Mouse (Mus musculus) subcutaneous adipose tissue, adult 2 months (tissue): ENCODE data around the gene Hsdl2. TPM values are rescaled to one million over a fixed set of nuclear protein-coding genes. Genes with fewer than 3 reads are reported as not detected.

ENCODE experiments used
- polyA plus RNA-seq: library from polyadenylated mRNA; depleted of rRNA; stranded (reverse); fragments of >200 nt; gene quantifications from 2 replicates; pipeline ENCODE4 v1.2.3, GENCODE M21; 2012; ENCODE audit warnings: low replicate concordance; rRNA removed

Gene Hsdl2
- polyA plus RNA-seq, result 30.7 and 78.6 TPM in 2 replicates

GRCm38 (mm10) chr4:59581314-59582185 lies at the start of gene Hsdl2:
TSS of gene Hsdl2 (plus strand) at chr4:59581563.

DNA sequence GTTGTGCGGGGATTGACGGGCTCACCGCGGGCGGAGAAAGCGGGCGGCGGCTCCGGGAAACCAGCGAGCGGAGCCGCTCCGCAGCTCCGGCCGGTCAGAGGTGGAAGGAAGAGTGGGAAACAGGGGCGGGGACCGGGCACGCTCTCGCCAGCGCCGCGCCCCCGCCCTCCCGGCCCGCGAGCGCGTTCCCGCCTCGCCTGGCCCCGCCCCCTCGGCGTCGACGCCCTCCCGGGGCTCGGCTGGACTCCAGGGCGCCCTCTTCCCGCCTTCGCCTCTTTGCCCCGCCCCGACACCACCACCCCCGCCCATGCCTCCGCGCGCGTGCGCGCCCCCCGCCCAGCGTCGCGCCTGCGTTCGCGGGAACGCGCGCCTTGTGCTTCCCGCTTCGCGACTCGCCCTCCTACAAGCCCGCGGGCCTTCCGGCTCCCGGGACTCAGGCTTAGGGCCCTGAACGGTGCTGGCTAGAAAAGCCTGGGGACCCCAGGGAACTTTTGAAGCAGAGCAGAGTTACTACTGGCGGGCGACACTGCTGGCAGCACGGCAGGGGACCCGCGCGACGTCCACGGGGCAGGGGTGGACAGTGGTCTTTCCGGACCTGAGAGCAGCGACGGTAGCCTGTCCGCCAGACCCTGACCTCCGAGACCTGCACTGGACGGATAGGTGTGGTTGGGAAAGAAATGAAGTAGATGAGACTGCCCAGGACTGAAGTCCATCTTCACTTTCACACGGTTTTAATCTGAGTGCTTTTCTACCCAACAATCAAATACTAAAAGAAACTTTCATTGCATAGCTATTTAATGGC lies 32.0 kb upstream of the Hsdl2 start, which contains the start of gene Ptbp3:
Gene Ptbp3 (minus strand): TSS at position 190 of the 802 bp plus-strand sequence.

GRCm38 (mm10) chr4:59625998-59626910 lies 44.9 kb downstream of the Hsdl2 start, which contains the start of gene E130308A19Rik:
TSS of gene E130308A19Rik (plus strand) at chr4:59626211.

Other genes starting within 250 kb of the Hsdl2 start
- 11.2 and 17.4 TPM in 2 replicates for gene Susd1, start 142.9 kb upstream of the Hsdl2 start, polyA plus RNA-seq
- gene Ptbp3, start 32.2 kb upstream of the Hsdl2 start, polyA plus RNA-seq, result 45.4 and 53.0 TPM in 2 replicates
- 5.4 and 8.3 TPM in 2 replicates for gene E130308A19Rik, start 44.6 kb downstream of the Hsdl2 start, polyA plus RNA-seq
- 6.7 and 11.1 TPM in 2 replicates for gene Inip, start 220.0 kb downstream of the Hsdl2 start, polyA plus RNA-seq
- 3.4 and 4.4 TPM in 2 replicates for gene Snx30, start 224.3 kb downstream of the Hsdl2 start, polyA plus RNA-seq